Mouse (Mus musculus) forebrain, embryonic 12.5 days (tissue): ENCODE measurements around the gene Fmnl2. TPM values are rescaled to one million over a fixed set of nuclear protein-coding genes. Genes with fewer than 3 reads are reported as not detected.

Experiments
- ATAC-seq: fragments of 200-750 bp; cut with Nextera tagmentation; 2 replicates; pipeline ENCODE4 v1.8.0; 2017; ENCODE audit warnings: moderate TSS enrichment; ENCODE audit not compliant: low FRiP score
- H3K27ac ChIP-seq: fragments of 300-500 bp; sonication (generic); 2 replicates; pipeline ENCODE4 v1.5.1; 2016; ENCODE audit warnings: mild to moderate bottlenecking
- H3K27me3 ChIP-seq: fragments of 300-500 bp; sonication (generic); 2 replicates; pipeline ENCODE4 v1.6.1; 2016; ENCODE audit warnings: mild to moderate bottlenecking
- H3K36me3 ChIP-seq: fragments of 300-500 bp; sonication (generic); replicated peaks from 2 replicates; pipeline ENCODE4 v1.6.1; 2016; ENCODE audit warnings: mild to moderate bottlenecking
- H3K4me1 ChIP-seq: fragments of 300-500 bp; sonication (generic); 2 replicates; pipeline ENCODE4 v1.6.1; 2016
- H3K4me2 ChIP-seq: fragments of 300-500 bp; sonication (generic); 2 replicates; pipeline ENCODE4 v1.6.1; 2016; ENCODE audit warnings: mild to moderate bottlenecking, moderate library complexity
- H3K4me3 ChIP-seq: fragments of 300-500 bp; sonication (generic); replicated peaks from 2 replicates; pipeline ENCODE4 v1.5.1; 2016; ENCODE audit warnings: mild to moderate bottlenecking
- H3K9ac ChIP-seq: fragments of 300-500 bp; sonication (generic); 2 replicates; pipeline ENCODE4 v1.6.1; 2016; ENCODE audit warnings: mild to moderate bottlenecking
- H3K9me3 ChIP-seq: fragments of 300-500 bp; sonication (generic); 2 replicates; pipeline ENCODE4 v1.6.1; 2016
- WGBS: fragments of 180-500 bp; shearing (Covaris S2); methylation state at CpG from one replicate; pipeline ENCODE4 v1.1.7; 2016; 5-methylcytosine and 5-hydroxymethylcytosine counted together
- polyA plus RNA-seq: library from polyadenylated mRNA; unstranded; fragments of >200 nt; fragmentation: Nextera tagmentation; extraction: Ambion mirVana; gene quantifications from 2 replicates; pipeline ENCODE4 v1.2.1, GENCODE M21; 2016

The Fmnl2 gene
- polyA plus RNA-seq = 13.9 and 14.6 TPM in 2 replicates

GRCm38 (mm10) chr2:52857611-52858528, at the start of gene Fmnl2:
Gene Fmnl2 (plus strand): TSS chr2:52857860.
- Histone ChIP-seq H3K9me3 (no peaks in the 10 kb centered on the region), H3K36me3 (no peaks in the 10 kb centered on the region), H3K27me3 (no peaks in the 10 kb centered on the region), H3K4me1 (peaks cover 36% of the 10 kb centered on the region), H3K27ac (peak within 1 kb of the TSS; percentile 89), H3K4me2 (peak within 1 kb of the TSS; percentile 89), H3K4me3 (peak within 1 kb of the TSS; percentile 78), H3K9ac (peak within 1 kb of the TSS; percentile 94)
- ATAC-seq = peak; percentile 95
- under 1% methylated on average over 112 of the region's 114 CpGs for WGBS

GRCm38 (mm10) chr2:52809988-52810387, 47.7 kb upstream of the Fmnl2 start:
- no peak overlapping the region for H3K4me3 ChIP-seq
- H3K9me3 ChIP-seq = no peaks in the 10 kb centered on the region
- H3K27ac ChIP-seq = no peak overlapping the region
- no peak for ATAC-seq
- no peaks in the 10 kb centered on the region; the same call in 1 of the 2 replicates for H3K4me1 ChIP-seq
- WGBS = 89% methylated on average over 5 of the region's 5 CpGs
- no peaks in the 10 kb centered on the region for H3K36me3 ChIP-seq
- H3K27me3 ChIP-seq = no peaks in the 10 kb centered on the region
- no peak overlapping the region for H3K9ac ChIP-seq
- H3K4me2 ChIP-seq = no peak overlapping the region

- Histone ChIP-seq H3K4me1 (no peaks in the 10 kb centered on the region; the same call in 1 of the 2 replicates), H3K4me2 (no peak overlapping the region), H3K9me3 (no peaks in the 10 kb centered on the region), H3K27me3 (no peaks in the 10 kb centered on the region), H3K27ac (no peak overlapping the region), H3K4me3 (no peak overlapping the region), H3K36me3 (no peaks in the 10 kb centered on the region), H3K9ac (no peak overlapping the region)
- 52% methylated on average over 5 of the region's 5 CpGs for WGBS
- no peak for ATAC-seq
These were observed 46.0 kb upstream of the Fmnl2 start for GRCm38 (mm10) chr2:52811691-52812090.

- H3K9ac ChIP-seq = no peak overlapping the region
- ATAC-seq = no peak
- no peak overlapping the region for H3K27ac ChIP-seq
- no peaks in the 10 kb centered on the region for H3K36me3 ChIP-seq
- H3K4me3 ChIP-seq = no peak overlapping the region
- no peak overlapping the region for H3K4me2 ChIP-seq
- no peaks in the 10 kb centered on the region for H3K9me3 ChIP-seq
- no peaks in the 10 kb centered on the region for H3K4me1 ChIP-seq
- 74% methylated on average over 1 of the region's 1 CpGs for WGBS
- no peaks in the 10 kb centered on the region for H3K27me3 ChIP-seq
These were observed 40.3 kb upstream of the Fmnl2 start for GRCm38 (mm10) chr2:52817341-52817740.

- H3K4me3 ChIP-seq = no peak overlapping the region
- H3K4me2 ChIP-seq = no peak overlapping the region
- no peak for ATAC-seq
- H3K27me3 ChIP-seq = no peaks in the 10 kb centered on the region
- H3K27ac ChIP-seq = no peak overlapping the region
- no peaks in the 10 kb centered on the region for H3K4me1 ChIP-seq
- H3K9me3 ChIP-seq = no peaks in the 10 kb centered on the region
- no peaks in the 10 kb centered on the region for H3K36me3 ChIP-seq
- WGBS = 86% methylated on average over 4 of the region's 4 CpGs
- no peak overlapping the region for H3K9ac ChIP-seq
These were observed 38.7 kb upstream of the Fmnl2 start for GRCm38 (mm10) chr2:52818944-52819343.

- no peak overlapping the region for H3K4me2 ChIP-seq
- ATAC-seq = no peak
- H3K9me3 ChIP-seq = no peaks in the 10 kb centered on the region
- no peaks in the 10 kb centered on the region for H3K4me1 ChIP-seq
- no peaks in the 10 kb centered on the region for H3K27me3 ChIP-seq
- H3K36me3 ChIP-seq = no peaks in the 10 kb centered on the region
- H3K4me3 ChIP-seq = no peak overlapping the region
- no peak overlapping the region for H3K9ac ChIP-seq
- 78% methylated on average over 2 of the region's 2 CpGs for WGBS
- H3K27ac ChIP-seq = no peak overlapping the region
These were observed 35.4 kb upstream of the Fmnl2 start for GRCm38 (mm10) chr2:52822214-52822613.

- no peak overlapping the region for H3K4me2 ChIP-seq
- no peaks in the 10 kb centered on the region for H3K27me3 ChIP-seq
- H3K4me3 ChIP-seq = no peak overlapping the region
- no peak overlapping the region for H3K27ac ChIP-seq
- no peaks in the 10 kb centered on the region for H3K4me1 ChIP-seq
- H3K9me3 ChIP-seq = no peaks in the 10 kb centered on the region
- 93% methylated on average over 4 of the region's 4 CpGs for WGBS
- ATAC-seq = no peak
- H3K36me3 ChIP-seq = no peaks in the 10 kb centered on the region
- H3K9ac ChIP-seq = no peak overlapping the region
These were observed 29.6 kb upstream of the Fmnl2 start for GRCm38 (mm10) chr2:52828077-52828476.

GRCm38 (mm10) chr2:52830513-52830912, 27.1 kb upstream of the Fmnl2 start:
- Histone ChIP-seq H3K4me3 (no peak overlapping the region), H3K9me3 (no peaks in the 10 kb centered on the region), H3K27ac (no peak overlapping the region), H3K36me3 (no peaks in the 10 kb centered on the region), H3K4me2 (no peak overlapping the region), H3K27me3 (no peaks in the 10 kb centered on the region), H3K4me1 (no peaks in the 10 kb centered on the region), H3K9ac (no peak overlapping the region)
- ATAC-seq = no peak
- WGBS = 88% methylated on average over 4 of the region's 4 CpGs

- Histone ChIP-seq H3K27ac (no peak overlapping the region), H3K36me3 (no peaks in the 10 kb centered on the region), H3K9me3 (no peaks in the 10 kb centered on the region), H3K9ac (no peak overlapping the region), H3K27me3 (no peaks in the 10 kb centered on the region), H3K4me3 (no peak overlapping the region), H3K4me2 (no peak overlapping the region), H3K4me1 (no peaks in the 10 kb centered on the region)
- ATAC-seq = no peak
- WGBS = 91% methylated on average over 2 of the region's 2 CpGs
These were observed 26.1 kb upstream of the Fmnl2 start for GRCm38 (mm10) chr2:52831585-52831984.

- no peak for ATAC-seq
- H3K9me3 ChIP-seq = no peaks in the 10 kb centered on the region
These were observed 21.9 kb upstream of the Fmnl2 start for GRCm38 (mm10) chr2:52835726-52836125.

GRCm38 (mm10) chr2:52839074-52839473, 18.6 kb upstream of the Fmnl2 start:
- ATAC-seq = no peak
- 41% methylated on average over 4 of the region's 4 CpGs for WGBS
- H3K27me3 ChIP-seq = no peaks in the 10 kb centered on the region
- no peaks in the 10 kb centered on the region for H3K36me3 ChIP-seq
- no peak overlapping the region for H3K4me2 ChIP-seq
- no peak overlapping the region for H3K9ac ChIP-seq
- no peaks in the 10 kb centered on the region for H3K9me3 ChIP-seq
- no peak overlapping the region for H3K4me3 ChIP-seq
- H3K27ac ChIP-seq = no peak overlapping the region
- H3K4me1 ChIP-seq = no peaks in the 10 kb centered on the region

More at GRCm38 (mm10) chr2:52835726-52836125, 21.9 kb upstream of the Fmnl2 start:
- WGBS = 84% methylated on average over 3 of the region's 3 CpGs
- no peak overlapping the region for H3K27ac ChIP-seq
- H3K27me3 ChIP-seq = no peaks in the 10 kb centered on the region
- no peaks in the 10 kb centered on the region for H3K36me3 ChIP-seq
- no peaks in the 10 kb centered on the region for H3K4me1 ChIP-seq
- H3K9ac ChIP-seq = no peak overlapping the region
- H3K4me3 ChIP-seq = no peak overlapping the region
- H3K4me2 ChIP-seq = no peak overlapping the region

GRCm38 (mm10) chr2:52839868-52840267, 17.8 kb upstream of the Fmnl2 start:
- Histone ChIP-seq H3K9me3 (no peaks in the 10 kb centered on the region), H3K4me3 (no peak overlapping the region)
- WGBS = 79% methylated on average over 3 of the region's 3 CpGs

GRCm38 (mm10) chr2:52843861-52844260, 13.8 kb upstream of the Fmnl2 start:
- Histone ChIP-seq H3K4me2 (no peak overlapping the region), H3K9ac (no peak overlapping the region), H3K9me3 (no peaks in the 10 kb centered on the region), H3K27ac (no peak overlapping the region), H3K36me3 (no peaks in the 10 kb centered on the region), H3K27me3 (peaks cover 17% of the 10 kb centered on the region; the same call in 1 of the 2 replicates), H3K4me3 (no peak overlapping the region), H3K4me1 (no peaks in the 10 kb centered on the region; the same call in 1 of the 2 replicates)
- ATAC-seq = no peak
- 85% methylated on average over 2 of the region's 2 CpGs for WGBS

More at GRCm38 (mm10) chr2:52839868-52840267, 17.8 kb upstream of the Fmnl2 start:
- Histone ChIP-seq H3K36me3 (no peaks in the 10 kb centered on the region), H3K27ac (no peak overlapping the region), H3K4me2 (no peak overlapping the region), H3K9ac (no peak overlapping the region), H3K4me1 (no peaks in the 10 kb centered on the region), H3K27me3 (no peaks in the 10 kb centered on the region)
- ATAC-seq = no peak
